Mouse (Mus musculus) naive thymus-derived CD4-positive, alpha-beta T cell, adult 5 months (primary cell): ENCODE results near the gene Erbb2. TPM values are rescaled to one million over a fixed set of nuclear protein-coding genes. Genes with fewer than 3 reads are reported as not detected.

ENCODE experiments used
- polyA plus RNA-seq: library from polyadenylated mRNA; unstranded; fragments of 100-300 nt; shearing (Covaris generic); gene quantifications from one replicate; pipeline ENCODE4 v1.2.1, GENCODE M21; 2017

The Erbb2 gene
- polyA plus RNA-seq: 0.29 TPM

DNA sequence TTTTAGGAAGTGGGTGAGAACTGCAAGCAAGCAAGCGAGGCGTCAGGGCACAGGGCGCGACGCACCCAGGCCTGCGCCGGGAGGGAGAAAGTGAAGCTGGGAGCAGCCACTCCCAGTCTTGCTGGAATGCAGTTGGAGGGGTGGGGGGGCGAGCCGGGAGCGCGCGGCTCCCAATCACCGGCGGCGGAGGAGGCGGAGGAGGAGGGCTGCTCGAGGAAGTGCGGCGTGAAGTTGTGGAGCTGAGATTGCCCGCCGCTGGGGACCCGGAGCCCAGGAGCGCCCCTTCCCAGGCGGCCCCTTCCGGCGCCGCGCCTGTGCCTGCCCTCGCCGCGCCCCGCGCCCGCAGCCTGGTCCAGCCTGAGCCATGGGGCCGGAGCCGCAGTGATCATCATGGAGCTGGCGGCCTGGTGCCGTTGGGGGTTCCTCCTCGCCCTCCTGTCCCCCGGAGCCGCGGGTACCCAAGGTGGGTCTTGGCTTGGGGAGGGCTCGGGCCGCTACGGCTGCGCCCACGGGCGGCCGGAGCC lies at the start of gene Erbb2:
Gene Erbb2 (plus strand): TSS at position 198 of the 524 bp plus-strand sequence.

DNA sequence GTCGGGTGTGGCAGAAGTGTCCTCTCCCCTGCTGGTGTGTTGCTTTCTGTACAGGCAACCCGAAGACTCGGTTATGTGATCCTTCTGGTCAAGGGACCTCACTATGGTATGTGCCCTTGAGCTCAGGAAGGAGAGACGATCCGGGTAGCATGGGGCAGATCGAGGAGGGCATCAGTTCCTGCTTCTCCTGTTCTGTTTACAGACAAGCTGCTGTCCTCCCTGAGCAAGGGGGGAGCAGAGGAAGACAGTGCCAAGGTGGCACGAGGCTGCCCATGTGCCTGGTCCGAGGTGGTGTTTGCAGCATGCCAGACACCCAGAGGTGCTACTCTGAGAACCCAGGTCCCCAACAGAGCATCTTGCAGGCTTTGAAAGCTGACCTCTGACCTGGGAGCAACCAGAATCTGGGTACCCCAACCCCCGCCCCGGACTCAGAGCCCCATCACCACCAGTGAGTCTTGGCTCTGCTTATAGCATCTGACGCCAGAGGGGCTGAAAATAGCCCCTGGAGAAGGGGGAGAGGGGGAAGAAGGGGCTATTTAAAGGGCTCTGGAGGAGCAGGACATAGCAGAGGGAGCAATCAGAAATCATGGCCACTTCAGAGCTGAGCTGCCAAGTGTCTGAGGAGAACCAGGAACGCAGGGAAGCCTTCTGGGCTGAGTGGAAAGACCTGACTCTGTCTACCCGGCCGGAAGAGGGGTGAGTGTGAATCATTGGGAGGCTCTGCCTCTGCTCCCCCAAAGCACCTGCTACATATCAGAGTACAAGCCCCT lies 28.8 kb upstream of the Erbb2 start, which contains the start of gene Tcap:
Gene Tcap (plus strand): TSS at position 551 of the 770 bp plus-strand sequence.

GRCm38 (mm10) chr11:98385638-98386585 lies 26.4 kb upstream of the Erbb2 start, which contains the start of gene Pnmt:
Pnmt (plus strand) TSS chr11:98386450.

DNA sequence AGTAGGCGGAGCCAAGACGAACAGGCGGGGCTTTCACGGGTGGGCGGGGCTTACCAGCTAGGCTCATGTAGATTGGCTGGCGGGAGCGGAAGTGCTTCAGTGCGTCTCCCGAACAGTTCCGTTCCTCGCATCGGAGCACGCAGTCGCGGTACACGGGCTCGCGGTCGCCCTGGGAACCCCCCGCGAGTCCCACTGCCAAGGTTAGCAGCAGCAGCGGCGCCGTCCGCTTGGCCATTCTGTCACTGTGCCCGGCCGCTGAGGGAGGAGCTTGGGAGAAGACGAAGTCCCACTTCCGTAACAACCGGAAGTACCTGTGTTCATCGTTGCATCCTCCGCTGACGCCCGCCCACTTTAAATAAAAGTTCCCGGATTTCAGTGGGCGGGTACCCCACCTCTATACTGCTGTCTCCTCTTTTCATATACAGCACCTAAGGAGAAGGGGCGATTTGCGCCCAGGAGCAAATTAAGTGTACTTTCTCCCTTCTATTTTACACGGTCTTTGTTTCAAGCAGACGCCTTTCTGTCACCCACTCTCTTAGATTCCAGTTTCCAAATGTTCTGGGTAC lies 12.0 kb upstream of the Erbb2 start, which contains the start of gene Pgap3:
Gene Pgap3 (minus strand): TSS at position 330 of the 566 bp plus-strand sequence.

GRCm38 (mm10) chr11:98438331-98439158 lies 26.3 kb downstream of the Erbb2 start, which contains the start of gene Mien1:
Mien1 (minus strand) TSS chr11:98438991.

DNA sequence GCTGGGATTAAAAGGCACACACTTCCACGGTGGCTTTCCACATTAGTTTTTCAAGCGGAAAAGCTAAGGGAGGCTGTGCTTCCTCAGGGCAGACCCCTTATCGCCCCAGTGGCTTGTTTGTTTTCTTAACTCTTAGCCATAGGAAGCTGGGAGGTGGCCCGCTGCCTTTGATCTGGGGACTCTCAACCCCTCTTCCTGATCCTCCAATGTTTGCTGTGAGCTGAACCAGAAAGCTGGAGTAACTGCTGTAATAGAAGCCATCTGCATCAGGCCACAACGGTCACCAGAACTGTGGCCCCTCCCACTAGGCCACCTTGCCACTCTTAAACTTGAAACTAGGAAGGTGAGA lies 33.9 kb downstream of the Erbb2 start, which contains the start of gene Grb7:
Gene Grb7 (plus strand): TSS at position 182 of the 349 bp plus-strand sequence.

Other genes with a start within 250 kb of the Erbb2 start
- 58.6 TPM for gene Med1, start 219.2 kb upstream of the Erbb2 start, polyA plus RNA-seq
- gene Cdk12, start 209.4 kb upstream of the Erbb2 start, polyA plus RNA-seq: 22.2 TPM
- gene Neurod2, start 82.8 kb upstream of the Erbb2 start, polyA plus RNA-seq: not detected
- not detected for gene Ppp1r1b, start 64.1 kb upstream of the Erbb2 start, polyA plus RNA-seq
- gene Stard3, start 54.1 kb upstream of the Erbb2 start, polyA plus RNA-seq: 62.8 TPM
- gene Tcap, start 28.7 kb upstream of the Erbb2 start, polyA plus RNA-seq: not detected
- gene Pnmt, start 26.0 kb upstream of the Erbb2 start, polyA plus RNA-seq: not detected
- gene Pgap3, start 12.0 kb upstream of the Erbb2 start, polyA plus RNA-seq: 7.3 TPM
- 82.8 TPM for gene Mien1, start 26.5 kb downstream of the Erbb2 start, polyA plus RNA-seq
- 4.1 TPM for gene Grb7, start 33.9 kb downstream of the Erbb2 start, polyA plus RNA-seq
- gene Ikzf3, start 133.6 kb downstream of the Erbb2 start, polyA plus RNA-seq: 48.5 TPM
- gene Zpbp2, start 138.6 kb downstream of the Erbb2 start, polyA plus RNA-seq: 1.5 TPM
- 44.0 TPM for gene Ormdl3, start 174.9 kb downstream of the Erbb2 start, polyA plus RNA-seq
- gene Lrrc3c, start 185.8 kb downstream of the Erbb2 start, polyA plus RNA-seq: not detected
- 1.8 TPM for gene Gm12355, start 213.2 kb downstream of the Erbb2 start, polyA plus RNA-seq
- not detected for gene Gsdma3, start 213.9 kb downstream of the Erbb2 start, polyA plus RNA-seq
- not detected for gene Gsdma2, start 234.3 kb downstream of the Erbb2 start, polyA plus RNA-seq